Mouse (Mus musculus) CH12.LX (cell line): Measurements from ENCODE around the gene Rpl18. TPM values are rescaled to one million over a fixed set of nuclear protein-coding genes. Genes with fewer than 3 reads are reported as not detected.

Experiments
- DNase-seq: peaks from one replicate; pipeline ENCODE4 v3.0.0-alpha.2; 2013; ENCODE audit errors: extremely low read depth
- H3K27ac ChIP-seq: 2 replicates; pipeline ENCODE4 v1.5.1; 2012; ENCODE audit warnings: low read depth, mild to moderate bottlenecking, control low read depth, moderate library complexity; ENCODE audit not compliant: insufficient read depth
- H3K27me3 ChIP-seq: replicated peaks from 2 replicates; pipeline ENCODE3; 2012; ENCODE audit warnings: inconsistent platforms
- H3K36me3 ChIP-seq, 2 experiments: replicated peaks in 1 of 2; 2 replicates each; pipeline versions ENCODE3 to v1.6.1; 2012; ENCODE audit warnings: inconsistent platforms in 1 of 2, low read length in 1 of 2, mild to moderate bottlenecking in 1 of 2, mixed read lengths in 1 of 2, moderate library complexity in 1 of 2; ENCODE audit not compliant: control insufficient read depth in 1 of 2, insufficient read depth in 1 of 2
- H3K4me1 ChIP-seq, 2 experiments: 2 replicates each; pipeline ENCODE4 v1.6.1; 2012; ENCODE audit warnings: inconsistent platforms in 1 of 2, moderate library complexity in 1 of 2; ENCODE audit not compliant: insufficient read depth in 2 of 2, control insufficient read depth in 1 of 2
- H3K4me2 ChIP-seq: 2 replicates; pipeline ENCODE4 v1.6.1; 2012; ENCODE audit warnings: low read depth, mild to moderate bottlenecking, control low read depth; ENCODE audit not compliant: poor library complexity, insufficient read depth, severe bottlenecking
- H3K4me3 ChIP-seq, 3 experiments: fragments of 150-350 bp in 1 of 3; sonication (generic) in 1 of 3; replicated peaks in 1 of 3; 2 replicates each; pipeline versions ENCODE3 to v1.5.1; 2011 to 2012; ENCODE audit warnings: low read depth in 2 of 3, low read length in 2 of 3, mild to moderate bottlenecking in 2 of 3, moderate library complexity in 2 of 3, control low read depth in 1 of 3, improper control_type of control experiment in 1 of 3, inconsistent platforms in 1 of 3, mixed read lengths in 1 of 3; ENCODE audit not compliant: poor library complexity in 1 of 3
- H3K79me2 ChIP-seq: replicated peaks from 2 replicates; pipeline ENCODE4 v1.6.1; 2012; ENCODE audit warnings: mild to moderate bottlenecking, moderate library complexity; ENCODE audit not compliant: control insufficient read depth, poor library complexity, insufficient read depth, severe bottlenecking; ENCODE audit errors: extremely low read depth
- H3K9ac ChIP-seq: 2 replicates; pipeline ENCODE4 v1.6.1; 2012; ENCODE audit warnings: low read depth, mild to moderate bottlenecking, control low read depth, moderate library complexity; ENCODE audit not compliant: insufficient read depth
- H3K9me3 ChIP-seq: replicated peaks from 2 replicates; pipeline ENCODE3; 2012; ENCODE audit warnings: low read length, inconsistent platforms, mixed read lengths
- CHD1 ChIP-seq: IDR thresholded peaks from 2 replicates; pipeline ENCODE4 v1.6.1; 2012; ENCODE audit warnings: low read depth, low read length, improper control_type of control experiment, inconsistent platforms
- CHD2 ChIP-seq: IDR thresholded peaks from 2 replicates; pipeline ENCODE4 v1.6.1; 2011; ENCODE audit warnings: low read length, improper control_type of control experiment
- CTCF ChIP-seq, 2 experiments: IDR thresholded peaks in 1 of 2; conservative IDR thresholded peaks in 1 of 2; 2 replicates each; pipeline ENCODE4 v1.5.1; 2011 to 2012; ENCODE audit warnings: low read depth in 2 of 2, low read length in 2 of 2, improper control_type of control experiment in 1 of 2, inconsistent platforms in 1 of 2, mild to moderate bottlenecking in 1 of 2, moderate library complexity in 1 of 2
- E2F4 ChIP-seq: IDR thresholded peaks from 2 replicates; pipeline ENCODE4 v1.6.1; 2011; ENCODE audit warnings: low read depth, low read length, improper control_type of control experiment; ENCODE audit not compliant: insufficient replicate concordance
- ELF1 ChIP-seq: IDR thresholded peaks from 2 replicates; pipeline ENCODE4 v1.6.1; 2014; ENCODE audit warnings: low read depth, mild to moderate bottlenecking, inconsistent platforms, low read length, improper control_type of control experiment
- GABPA ChIP-seq: IDR thresholded peaks from 2 replicates; pipeline ENCODE4 v1.6.1; 2012; ENCODE audit warnings: low read depth, low read length, improper control_type of control experiment, inconsistent platforms; ENCODE audit not compliant: insufficient replicate concordance
- IRF4 ChIP-seq: IDR thresholded peaks from 2 replicates; pipeline ENCODE4 v1.6.1; 2014; ENCODE audit warnings: low read depth, mild to moderate bottlenecking, inconsistent platforms, low read length, improper control_type of control experiment
- KAT2A ChIP-seq: IDR thresholded peaks from 2 replicates; pipeline ENCODE4 v1.6.1; 2012; ENCODE audit warnings: low read length, improper control_type of control experiment, inconsistent platforms; ENCODE audit not compliant: insufficient replicate concordance
- MAFK ChIP-seq: IDR thresholded peaks from 2 replicates; pipeline ENCODE4 v1.6.1; 2011; ENCODE audit warnings: low read length, improper control_type of control experiment; ENCODE audit not compliant: insufficient replicate concordance
- MAX ChIP-seq: IDR thresholded peaks from 2 replicates; pipeline ENCODE4 v1.6.1; 2011; ENCODE audit warnings: low read length, improper control_type of control experiment
- MEF2A ChIP-seq: IDR thresholded peaks from 2 replicates; pipeline ENCODE4 v1.6.1; 2014; ENCODE audit warnings: low read depth, mild to moderate bottlenecking, inconsistent platforms, low read length, improper control_type of control experiment, borderline replicate concordance
- MYC ChIP-seq: IDR thresholded peaks from 2 replicates; pipeline ENCODE4 v1.6.1; 2011; ENCODE audit warnings: low read depth, mild to moderate bottlenecking, improper control_type of control experiment, low read length
- NELFE ChIP-seq: IDR thresholded peaks from 2 replicates; pipeline ENCODE4 v1.6.1; 2011; ENCODE audit warnings: low read depth, low read length, improper control_type of control experiment
- NRF1 ChIP-seq: IDR thresholded peaks from 2 replicates; pipeline ENCODE4 v1.6.1; 2014; ENCODE audit warnings: low read depth, mild to moderate bottlenecking, inconsistent platforms, low read length, improper control_type of control experiment, moderate library complexity
- RAD21 ChIP-seq: IDR thresholded peaks from 2 replicates; pipeline ENCODE4 v1.6.1; 2011; ENCODE audit warnings: low read depth, mild to moderate bottlenecking, low read length, improper control_type of control experiment, moderate library complexity
- TCF12 ChIP-seq: IDR thresholded peaks from 2 replicates; pipeline ENCODE4 v1.6.1; 2014; ENCODE audit warnings: low read depth, mild to moderate bottlenecking, inconsistent platforms, low read length, improper control_type of control experiment
- USF1 ChIP-seq: IDR thresholded peaks from 2 replicates; pipeline ENCODE4 v1.6.1; 2014; ENCODE audit warnings: low read depth, mild to moderate bottlenecking, inconsistent platforms, low read length, improper control_type of control experiment
- ZMIZ1 ChIP-seq: IDR thresholded peaks from 2 replicates; pipeline ENCODE4 v1.6.1; 2012; ENCODE audit warnings: low read depth, mild to moderate bottlenecking, inconsistent platforms, low read length, improper control_type of control experiment
- ZNF384 ChIP-seq: IDR thresholded peaks from 2 replicates; pipeline ENCODE4 v1.6.1; 2012; ENCODE audit warnings: low read depth, low read length, improper control_type of control experiment, inconsistent platforms
- dilution Hi-C: fragments of 300-500 bp; cut with MboI; formaldehyde crosslinking; loops from 2 replicates; pipeline ENCODE4 v1.14.3; 2020; ENCODE audit warnings: low sequenced_read_pairs; ENCODE audit not compliant: extremely low pct_unique_long_range_greater_than_20kb, extremely low pct_ligation_motif_present
- in situ Hi-C: fragments of 300-500 bp; cut with MboI; formaldehyde crosslinking; loops from 3 replicates; pipeline ENCODE4 v1.14.3; 2019; ENCODE audit warnings: low sequenced_read_pairs, low pct_ligation_motif_present, low pct_unique_long_range_greater_than_20kb, mixed read lengths
- polyA plus RNA-seq: library from polyadenylated mRNA; unstranded; fragments of >175 nt; gene quantifications from 2 replicates; pipeline ENCODE4 v1.2.1, GENCODE M21; 2012; ENCODE audit warnings: low read depth; ENCODE audit not compliant: insufficient read length
- total RNA-seq, 2 experiments: library from RNA; depleted of rRNA; stranded (reverse); fragments of 300-350 nt in 1 of 2; fragments of >200 nt in 1 of 2; gene quantifications; 2 replicates each; pipeline ENCODE4 v1.2.3; 2012 to 2014

Gene Rpl18
- total and polyA plus RNA-seq, 3 experiments, result 2,393 to 3,766 (median 3,204) TPM

DNA sequence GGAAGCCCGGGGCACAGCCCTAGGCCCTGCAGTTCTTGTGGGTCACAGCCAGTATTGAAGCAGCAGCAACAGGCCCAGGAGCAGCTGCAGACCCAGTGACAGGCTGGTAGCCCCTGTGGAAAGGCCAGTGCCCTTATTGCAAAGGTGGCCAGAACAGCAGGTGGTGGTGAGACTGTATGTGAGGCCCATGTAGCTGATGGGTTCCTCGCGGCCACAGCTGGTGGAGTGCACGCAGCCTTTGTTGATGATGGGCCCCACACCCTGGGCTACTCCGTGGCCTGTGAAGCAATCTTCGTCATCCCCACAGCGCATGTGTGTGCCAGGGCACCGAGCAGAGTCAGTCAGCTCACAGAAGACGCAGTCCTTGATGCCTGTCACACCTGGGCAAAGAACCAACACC lies 9.9 kb downstream of the Rpl18 start:
- dilution Hi-C loops, result no loop called here
- no peak for DNase-seq

DNA sequence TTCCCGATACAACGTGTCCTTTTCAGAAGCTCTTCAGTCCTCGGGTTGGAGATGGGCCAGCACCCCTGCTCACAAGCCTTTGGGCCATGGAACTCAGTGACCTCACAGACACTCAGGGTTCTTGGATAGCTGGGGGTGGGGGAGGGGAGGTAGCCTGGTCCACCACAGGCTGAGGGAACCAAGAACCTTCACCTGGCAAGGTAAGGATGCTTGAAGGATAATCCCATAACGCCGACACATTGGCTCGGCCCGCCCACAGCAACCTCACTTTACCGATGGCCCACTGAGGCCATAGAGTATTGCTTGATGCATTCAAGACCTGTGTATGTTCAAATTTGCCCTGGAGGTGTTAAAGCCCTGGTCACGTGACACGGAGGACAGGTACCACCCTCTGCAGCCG lies 10.5 kb downstream of the Rpl18 start, which contains the start of gene Spaca4:
TSS of gene Spaca4 (minus strand) at position 101 of the 400 bp plus-strand sequence.
- Histone ChIP-seq H3K9me3 (no peaks in the 10 kb centered on the region), H3K4me2 (no peak within 1 kb of the TSS), H3K27ac (no peak within 1 kb of the TSS), H3K79me2 (no peaks in the 10 kb centered on the region; the same call in 1 of the 2 replicates), H3K27me3 (no peaks in the 10 kb centered on the region), H3K9ac (no peak within 1 kb of the TSS), H3K4me1 (peaks cover 2 to 20% of the 10 kb centered on the region in 2 experiments; a peak in 2 of 4 replicates), H3K4me3 (no peak within 1 kb of the TSS), H3K36me3 (peaks cover 77 to 96% of the 10 kb centered on the region in 2 experiments)
- dilution Hi-C loops (no loop called here), in situ Hi-C loops (no loop called here)
- DNase-seq, result no peak
- TF ChIP-seq E2F4, result no peak
- no peak for TF ChIP-seq CHD2
- no peak for TF ChIP-seq IRF4
- TF ChIP-seq MYC, result no peak
- TF ChIP-seq RAD21, result no peak
- TF ChIP-seq ZNF384, result no peak
- TF ChIP-seq NELFE, result no peak
- no peak for TF ChIP-seq CHD1
- no peak for TF ChIP-seq USF1
- TF ChIP-seq GABPA, result no peak
- TF ChIP-seq KAT2A, result no peak
- TF ChIP-seq ELF1, result no peak
- TF ChIP-seq MAX, result no peak
- TF ChIP-seq CTCF (conservative IDR thresholded peaks at IDR 0.05 in 1 of 2, IDR thresholded peaks at IDR 0.05 in 1 of 2; ENCODE audit: low read depth in 2 of 2, low read length in 2 of 2), result no peak
- TF ChIP-seq ZMIZ1, result no peak
- TF ChIP-seq MAFK, result no peak
- TF ChIP-seq MEF2A, result no peak
- TF ChIP-seq NRF1, result no peak

More for the DNA sequence above, 9.9 kb downstream of the Rpl18 start:
- peaks cover 2 to 21% of the 10 kb centered on the region in 2 experiments; a peak in 2 of 4 replicates for H3K4me1 ChIP-seq
- no peak overlapping the region for H3K4me3 ChIP-seq
- no peak overlapping the region for H3K9ac ChIP-seq
- H3K27me3 ChIP-seq, result no peaks in the 10 kb centered on the region
- H3K9me3 ChIP-seq, result no peaks in the 10 kb centered on the region
- H3K27ac ChIP-seq, result no peak overlapping the region
- H3K36me3 ChIP-seq, result peaks cover 83 to 97% of the 10 kb centered on the region in 2 experiments
- TF ChIP-seq ZNF384 (no peak), ELF1 (no peak), NELFE (no peak), RAD21 (no peak), MYC (no peak), TCF12 (no peak)
- in situ Hi-C loops, result no loop called here
- H3K79me2 ChIP-seq, result no peaks in the 10 kb centered on the region; the same call in none of the 2 replicates
- no peak overlapping the region for H3K4me2 ChIP-seq
